8 mouse cellular contexts compared by ENCODE assay signal in genomic region chr9:44767101-44768028, GRCm38 (mm10). TPM values are rescaled to one million over a fixed set of nuclear protein-coding genes. Genes with fewer than 3 reads are reported as not detected.
DNase-seq lines count a peak whose midpoint lies in the region; ATAC-seq lines count a peak whose summit lies in the region.

Gene Arcn1 (minus strand): TSS chr9:44767845.
Gene Ift46 (plus strand): TSS chr9:44767908.

- ATAC-seq in common myeloid progenitor, adult 5-6 weeks (replicated peaks; ENCODE audit: low read depth, poor library complexity, severe bottlenecking), result peak; percentile 89

- peaks cover 8% of the 10 kb centered on the region for H3K36me3 ChIP-seq in megakaryocyte, embryonic 14.5 days (replicated peaks; ENCODE audit: low read length)

- H3K9me3 ChIP-seq in megakaryocyte, embryonic 14.5 days, result no peaks in the 10 kb centered on the region

- H3K4me1 ChIP-seq in megakaryocyte, embryonic 14.5 days, result peaks cover 39% of the 10 kb centered on the region

- H3K4me3 ChIP-seq in megakaryocyte, embryonic 14.5 days (replicated peaks), result peak within 1 kb of the TSS; percentile 96

- DNase-seq in ZHBTc4 (ENCODE audit: low read depth, low spot score), result peak; percentile 93
- DNase-seq in gastrocnemius, adult 8-10 months (ENCODE audit: low spot score in 2 of 2), result peak; percentile 66 to 77
- peak; percentile 64 for DNase-seq in hindlimb bud, embryonic 11.5 days (ENCODE audit: extremely low spot score, low read depth, low spot score)
- peak; percentile 63 to 69 for DNase-seq in left cerebral cortex, adult 8-10 months (ENCODE audit: low spot score in 2 of 2)
- DNase-seq in right cerebral cortex, postnatal 10 days (ENCODE audit: low spot score in 2 of 2), result peak; percentile 89
- DNase-seq in urinary bladder, postnatal 25 days (ENCODE audit: low spot score), result peak; percentile 74

- H3K27me3 ChIP-seq in megakaryocyte, embryonic 14.5 days (replicated peaks), result no peaks in the 10 kb centered on the region

RNA-seq across cellular contexts. Expression of gene Arcn1, which starts in this region (rescaled TPM):
- 167 and 196 TPM in 2 replicates for total RNA-seq in common myeloid progenitor, adult 5-6 weeks (2017)
- 10 to 100 TPM; 73.3 to 85.5 (median 80.4) TPM for total RNA-seq in gastrocnemius, adult 8-10 months (2022)
- 100 to 1,000 TPM in 1 of 4 experiments, 10 to 100 TPM in 3; 96.2 to 117 (median 98.0) TPM for total RNA-seq in left cerebral cortex, adult 8-10 months (2022)
- 1.8 and 5.9 TPM in 2 replicates for polyA plus RNA-seq in megakaryocyte, embryonic 14.5 days (2012; ENCODE audit: insufficient read depth, low replicate concordance)

RNA-seq across cellular contexts. Expression of gene Ift46, which starts in this region (rescaled TPM):
- 26.1 and 37.7 TPM in 2 replicates for total RNA-seq in common myeloid progenitor, adult 5-6 weeks (2017)
- total RNA-seq in gastrocnemius, adult 8-10 months (2022), result 10 to 100 TPM; 18.0 to 33.4 (median 22.4) TPM
- total RNA-seq in left cerebral cortex, adult 8-10 months (2022), result 10 to 100 TPM; 60.2 to 78.5 (median 70.8) TPM
- 3.7 TPM in 1 of 2 replicates, not detected in the other for polyA plus RNA-seq in megakaryocyte, embryonic 14.5 days (2012; ENCODE audit: insufficient read depth, low replicate concordance)

Comparison
In these comparisons a context has a peak if more than half of its experiments do, and no peak if none do; other contexts are left out.
1. Peak in every context shown above with its lines: DNase-seq, ATAC-seq and H3K4me3 ChIP-seq.